Mouse (Mus musculus) 3T3-L1 (cell line): ENCODE measurements around the gene Tnf.

Source experiments
- DNase-seq: peaks from one replicate; pipeline ENCODE4 v3.0.0-alpha.2; 2015; ENCODE audit warnings: low read depth, low spot score

The Tnf gene

DNA sequence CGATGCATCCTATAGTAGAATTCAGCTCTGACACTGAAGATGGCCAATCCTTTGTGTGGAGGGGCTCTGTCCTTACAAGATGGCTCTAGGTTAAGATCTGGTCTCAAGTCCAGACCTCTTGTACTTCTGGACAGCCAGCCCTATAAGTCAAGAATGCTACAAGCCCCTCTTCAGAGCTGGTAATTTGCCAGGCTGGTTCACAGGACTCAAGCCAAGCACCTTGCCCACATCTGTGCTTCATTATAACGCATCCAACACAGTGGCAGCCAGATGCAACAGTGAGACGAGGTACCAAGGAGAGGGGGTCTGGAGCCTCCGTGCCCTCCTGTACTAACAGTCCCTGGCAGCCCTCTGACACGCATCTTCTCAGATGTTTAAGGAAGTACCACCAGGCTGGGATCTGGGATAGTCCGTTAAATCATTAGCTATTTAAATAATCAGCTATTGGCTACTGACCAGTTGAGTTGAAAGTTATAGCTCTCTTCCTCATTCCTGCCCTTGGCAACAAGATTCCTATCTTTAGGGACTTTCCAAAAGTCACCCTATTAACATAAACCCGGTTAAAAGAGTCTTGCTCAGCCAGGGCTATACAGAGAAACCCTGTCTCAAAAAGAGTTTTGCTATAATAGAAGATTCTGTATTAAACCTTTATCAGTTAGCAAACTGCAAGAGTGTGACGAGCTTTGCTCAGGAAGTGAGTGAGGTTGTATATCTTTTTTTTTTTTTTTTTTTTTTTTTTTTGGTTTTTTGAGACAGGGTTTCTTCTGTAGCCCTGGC is 27.4 kb downstream of the Tnf start:
- DNase-seq: peak; percentile 59

DNA sequence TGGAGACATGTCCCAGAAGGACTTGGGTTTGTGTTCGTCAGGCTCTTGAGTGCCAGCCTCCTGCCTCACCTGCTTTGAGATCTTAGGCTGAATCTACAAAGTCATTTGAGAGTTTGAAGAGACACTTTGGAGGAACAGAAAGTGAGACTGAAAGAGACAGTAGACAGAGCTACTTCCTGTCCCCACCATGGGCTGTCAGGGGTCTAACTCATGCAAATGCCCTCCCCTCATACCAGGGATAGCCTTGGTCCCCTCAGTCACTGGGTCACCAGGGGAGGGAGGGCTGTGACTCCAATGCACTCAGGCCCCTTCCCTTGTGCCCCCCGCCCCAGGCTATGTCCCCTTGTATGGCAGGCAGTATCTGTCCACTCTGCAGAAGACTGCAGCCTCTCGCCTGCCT is 28.5 kb downstream of the Tnf start:
- DNase-seq: no peak

DNA sequence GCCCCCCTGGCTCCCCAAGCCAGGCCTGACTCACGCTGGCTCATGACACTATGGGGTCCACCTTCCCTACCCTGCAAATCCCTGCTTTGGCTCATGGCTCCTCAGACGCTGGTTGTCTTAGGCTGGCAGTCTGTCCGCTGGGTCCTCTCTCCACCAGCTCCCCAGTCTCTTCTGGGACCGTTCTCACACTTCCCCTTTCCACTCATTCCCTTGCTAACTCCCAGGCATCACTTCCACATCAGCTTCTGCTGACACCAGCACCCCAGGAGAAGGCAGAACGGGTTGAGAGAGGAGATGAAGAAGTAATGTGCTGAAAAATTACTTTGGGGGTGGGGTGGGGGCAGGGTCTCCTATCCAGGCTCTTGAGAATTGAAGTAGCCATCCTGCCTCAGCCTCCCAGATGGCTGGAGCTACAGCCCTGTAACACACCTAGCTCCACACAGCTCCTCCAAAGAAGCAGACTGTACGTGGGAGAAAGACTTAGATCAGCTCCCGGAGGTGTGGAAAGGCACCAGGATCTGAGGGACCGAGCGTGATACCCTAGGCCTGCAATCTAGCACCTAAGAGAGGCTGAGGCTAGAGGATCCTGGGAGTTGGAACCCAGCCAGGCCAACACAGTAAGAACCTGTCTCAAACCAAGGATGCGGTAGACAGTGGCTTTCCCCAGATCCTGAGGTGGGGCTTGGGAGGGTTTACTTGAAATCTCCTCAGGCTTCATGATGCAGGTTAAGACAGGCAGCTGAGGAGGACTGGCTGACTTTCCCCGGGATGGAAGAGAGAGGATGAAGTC is 29.2 kb downstream of the Tnf start:
- DNase-seq: no peak

DNA sequence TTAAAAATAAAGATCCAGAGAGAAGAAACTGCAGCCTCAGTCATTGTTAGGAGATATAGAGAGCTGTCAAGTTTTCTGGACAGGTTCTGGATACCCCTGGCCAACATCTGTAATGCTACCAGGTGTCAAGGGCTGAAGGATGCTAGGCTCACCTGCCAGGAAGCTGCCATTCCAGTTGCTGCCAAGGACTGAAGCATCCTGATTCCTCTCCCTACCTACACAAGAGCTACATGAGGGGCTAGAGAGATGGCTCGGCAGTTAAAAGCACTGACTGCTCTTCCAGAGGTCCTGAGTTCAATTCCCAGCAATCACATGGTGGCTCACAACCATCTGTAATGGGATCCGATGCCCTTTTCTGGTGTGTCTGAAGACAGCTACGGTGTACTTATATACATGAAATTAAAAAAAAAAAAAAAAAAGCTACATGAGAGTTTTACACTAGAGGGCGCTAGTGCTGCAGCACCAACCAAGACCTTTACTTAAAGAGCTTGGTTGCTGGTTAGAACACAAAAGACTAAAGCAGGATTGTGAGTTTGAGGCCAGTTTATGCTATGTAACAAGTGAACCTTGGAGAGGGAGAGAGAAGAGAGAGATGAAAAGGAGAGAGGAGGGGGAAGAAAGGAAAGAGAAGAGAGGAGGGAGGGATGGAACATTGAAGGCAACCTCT is 33.1 kb downstream of the Tnf start:
- peak; percentile 83 for DNase-seq

- DNase-seq: no peak
These were observed 34.0 kb downstream of the Tnf start for GRCm38 (mm10) chr17:35167794-35168193.

DNA sequence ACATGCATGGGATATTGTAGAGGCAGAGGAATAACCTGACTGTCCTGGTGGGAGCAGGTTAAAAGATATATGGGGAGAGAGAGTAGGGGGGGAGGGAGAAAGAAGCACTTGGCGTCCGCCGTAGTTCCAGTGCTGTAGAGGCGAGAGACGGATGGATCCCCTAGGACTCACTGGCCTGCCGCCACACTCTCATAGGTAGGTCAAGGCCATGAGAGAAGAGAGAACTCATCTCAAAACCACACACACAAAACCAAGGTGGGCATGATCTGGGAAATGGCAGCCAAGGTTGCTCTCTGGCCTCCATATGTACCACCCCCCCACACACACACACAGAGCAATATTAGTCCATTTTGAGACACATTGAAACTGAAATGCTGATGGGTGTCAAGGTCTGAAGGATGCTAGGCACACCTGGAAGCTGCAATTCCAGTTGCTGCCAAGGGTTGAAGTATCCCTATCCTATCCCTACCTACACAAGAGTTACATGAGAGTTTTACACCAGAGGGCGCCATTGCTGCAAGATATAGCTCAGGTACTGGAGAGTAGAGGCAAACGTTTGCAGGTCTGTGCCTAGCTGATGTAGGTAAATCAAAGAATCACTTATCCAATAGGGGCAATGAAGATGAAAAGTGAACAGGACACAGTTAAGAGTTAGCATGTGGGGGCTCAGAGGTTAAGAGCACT is 35.3 kb downstream of the Tnf start:
- peak; percentile 88 for DNase-seq

DNA sequence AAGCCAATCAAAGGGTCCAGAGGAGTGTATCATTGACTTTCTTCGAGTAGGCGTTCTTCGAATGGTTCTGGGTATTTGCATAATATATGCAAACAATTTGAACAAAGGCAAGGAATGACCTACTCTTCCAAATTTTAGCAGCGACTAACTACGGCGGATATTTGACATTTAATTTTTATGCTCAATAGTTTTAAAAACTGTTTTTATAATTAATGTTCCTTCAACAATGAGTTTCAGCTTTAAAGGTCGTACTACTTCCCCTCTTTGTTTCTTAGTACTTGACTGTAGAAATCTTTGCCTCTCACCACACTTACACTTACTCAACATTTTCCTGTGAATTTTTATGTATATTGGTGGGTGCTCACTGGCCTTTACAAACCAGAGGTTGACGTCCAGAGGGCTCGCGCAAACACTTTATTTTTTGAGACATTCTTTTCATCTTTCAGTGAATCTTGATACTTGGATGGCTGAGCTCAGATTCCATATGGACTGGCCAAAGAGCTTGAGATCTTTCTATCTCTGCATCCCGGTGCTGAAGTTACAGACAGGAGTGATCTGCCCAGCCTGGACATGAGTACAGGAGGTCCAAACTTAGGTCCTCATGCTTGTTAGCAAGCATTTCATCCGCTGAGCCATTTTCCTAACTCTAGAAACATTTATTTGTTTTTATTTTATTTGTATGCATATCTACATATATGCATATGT is 36.2 kb downstream of the Tnf start:
- DNase-seq: peak; percentile 35

DNA sequence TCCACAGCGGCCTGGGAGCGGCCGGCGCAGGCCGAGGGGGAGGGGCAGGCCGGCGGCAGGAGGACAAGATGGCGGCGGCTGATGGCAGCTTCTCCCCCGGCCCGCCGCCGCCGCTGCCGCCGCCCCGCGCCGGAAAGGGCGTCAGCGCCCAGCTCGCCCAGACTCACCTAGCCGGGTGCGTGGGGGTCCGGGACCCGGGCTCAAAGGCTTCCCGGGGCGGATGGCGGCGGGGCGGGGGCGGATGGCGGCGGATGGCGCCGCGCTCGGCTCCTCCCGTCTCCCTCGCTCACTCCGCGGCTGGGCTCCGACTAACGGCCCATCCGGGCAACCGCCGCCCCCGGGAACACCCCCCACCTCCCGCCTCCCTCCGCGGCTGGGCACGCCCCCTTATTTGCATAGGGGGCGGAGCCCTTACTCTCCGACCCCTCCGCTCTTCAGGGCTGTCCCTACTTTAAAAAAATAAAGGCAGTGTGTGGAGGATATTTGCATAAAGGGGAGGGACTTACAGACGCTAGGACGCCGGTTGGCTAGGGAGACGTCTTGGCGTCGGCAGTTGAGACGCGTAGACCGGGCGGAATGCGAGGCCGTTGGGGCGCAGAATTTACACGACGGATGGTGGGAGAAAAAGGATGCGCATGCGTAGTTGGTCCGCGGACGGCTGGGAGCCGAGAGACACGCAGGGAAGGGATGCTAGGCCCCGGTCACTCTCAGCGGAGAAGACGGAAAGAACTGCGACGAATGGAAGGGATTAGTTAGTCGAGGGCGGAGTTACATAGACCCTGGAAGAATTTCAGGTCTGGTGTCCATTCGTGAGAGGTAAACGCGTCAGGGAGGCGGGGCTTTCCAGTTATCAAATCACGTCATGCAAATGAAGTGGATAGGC is 37.0 kb downstream of the Tnf start, which contains the start of gene Prrc2a:
Gene Prrc2a (minus strand): TSS at position 330 of the 883 bp plus-strand sequence.
- DNase-seq: peak; percentile 100

GRCm38 (mm10) chr17:35164218-35164567 is 37.6 kb downstream of the Tnf start:
- DNase-seq: peak; percentile 19

DNA sequence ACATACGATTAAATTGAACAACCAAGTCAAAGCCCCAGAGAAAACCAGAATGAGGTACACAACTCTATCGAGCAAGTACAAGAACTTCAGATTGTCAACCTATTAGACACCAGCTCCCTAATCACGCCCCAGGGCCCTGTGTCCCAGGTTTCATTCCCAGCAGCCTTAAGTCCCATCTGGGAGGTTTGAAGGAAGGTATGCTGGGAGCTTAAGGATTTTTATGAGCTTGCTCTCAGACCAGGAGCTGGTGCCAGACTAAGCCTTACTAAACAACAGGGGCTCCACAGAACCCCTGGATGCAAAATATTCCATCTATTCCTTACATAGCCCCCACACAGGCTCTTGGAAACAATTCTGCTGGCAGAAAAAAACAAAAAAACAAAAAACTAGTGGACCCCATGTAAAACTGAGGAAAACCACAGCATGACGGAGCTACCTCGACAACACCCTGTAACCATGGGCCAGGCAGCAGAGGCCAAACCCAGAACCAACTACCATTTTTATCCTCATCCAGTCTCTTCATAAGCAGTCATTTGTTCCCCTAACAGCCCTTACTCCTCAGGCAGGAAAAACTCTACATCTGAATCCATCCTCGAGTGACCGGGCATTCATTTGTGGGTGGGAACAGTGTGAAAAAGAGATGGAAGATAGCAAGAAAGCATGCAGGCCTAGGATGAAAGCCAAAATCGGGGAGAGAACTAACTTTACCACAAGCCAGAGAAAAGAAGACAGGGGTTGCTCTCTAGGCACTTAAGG is 38.3 kb downstream of the Tnf start:
- peak; percentile 49 for DNase-seq

GRCm38 (mm10) chr17:35162730-35163129 is 39.1 kb downstream of the Tnf start:
- peak; percentile 46 for DNase-seq

DNA sequence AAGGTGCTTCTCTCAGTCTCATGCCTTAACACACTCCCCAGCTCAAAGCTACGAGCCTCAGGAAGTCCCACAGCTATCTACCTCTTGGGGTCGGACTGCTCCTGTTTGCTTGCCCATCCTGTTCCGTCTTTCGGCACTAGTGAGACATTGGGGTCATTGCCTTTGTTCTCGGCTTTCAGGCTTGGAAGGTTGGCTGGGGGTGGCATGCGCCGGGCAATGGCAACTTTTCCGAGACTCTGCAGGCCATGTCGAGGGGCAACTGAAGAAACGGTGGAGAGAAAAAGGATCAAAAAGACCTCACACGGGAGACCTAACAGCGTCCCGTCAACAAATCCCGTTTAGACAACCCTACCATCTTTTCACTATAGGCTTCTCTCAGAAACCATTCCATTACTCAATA is 39.7 kb downstream of the Tnf start:
- no peak for DNase-seq

DNA sequence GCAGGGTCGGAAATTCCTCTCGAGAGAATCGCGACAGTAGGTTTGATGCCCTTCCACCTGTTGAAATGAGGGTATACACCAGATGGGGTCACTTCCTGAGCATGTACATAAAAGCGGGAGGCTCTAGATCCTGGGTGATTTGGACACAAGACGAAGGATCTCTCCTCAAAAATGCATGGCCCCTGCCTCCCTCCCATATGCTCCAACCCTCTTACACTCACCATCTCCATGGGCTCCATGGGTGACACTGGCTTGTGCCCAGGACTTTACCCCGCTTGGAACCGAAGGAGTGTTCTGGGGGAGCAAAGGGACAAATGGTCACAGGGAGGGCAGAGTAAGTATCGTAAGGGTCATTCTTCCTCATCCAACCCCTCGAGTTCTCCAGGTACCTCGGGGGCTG is 40.4 kb downstream of the Tnf start:
- DNase-seq: no peak

DNA sequence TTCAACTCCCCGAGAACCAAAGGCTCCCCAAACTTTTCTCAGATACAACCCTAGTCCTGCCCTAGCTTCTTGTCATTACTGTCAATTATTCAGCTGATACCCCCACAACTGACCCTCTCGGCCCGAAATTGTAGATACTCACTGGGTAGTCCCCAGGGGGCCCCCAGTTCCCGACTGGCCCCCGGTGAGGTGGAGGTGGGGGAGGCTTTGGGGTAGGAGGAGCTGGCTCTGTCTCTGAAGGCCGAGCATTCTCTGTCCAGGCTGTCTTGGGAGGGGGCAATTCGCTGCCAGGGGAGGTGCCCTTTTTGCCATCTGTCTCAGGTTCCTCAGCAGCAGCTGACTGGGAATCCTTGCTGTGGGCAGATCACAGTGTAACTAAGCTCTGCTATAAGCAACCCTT is 42.2 kb downstream of the Tnf start:
- DNase-seq: no peak

DNA sequence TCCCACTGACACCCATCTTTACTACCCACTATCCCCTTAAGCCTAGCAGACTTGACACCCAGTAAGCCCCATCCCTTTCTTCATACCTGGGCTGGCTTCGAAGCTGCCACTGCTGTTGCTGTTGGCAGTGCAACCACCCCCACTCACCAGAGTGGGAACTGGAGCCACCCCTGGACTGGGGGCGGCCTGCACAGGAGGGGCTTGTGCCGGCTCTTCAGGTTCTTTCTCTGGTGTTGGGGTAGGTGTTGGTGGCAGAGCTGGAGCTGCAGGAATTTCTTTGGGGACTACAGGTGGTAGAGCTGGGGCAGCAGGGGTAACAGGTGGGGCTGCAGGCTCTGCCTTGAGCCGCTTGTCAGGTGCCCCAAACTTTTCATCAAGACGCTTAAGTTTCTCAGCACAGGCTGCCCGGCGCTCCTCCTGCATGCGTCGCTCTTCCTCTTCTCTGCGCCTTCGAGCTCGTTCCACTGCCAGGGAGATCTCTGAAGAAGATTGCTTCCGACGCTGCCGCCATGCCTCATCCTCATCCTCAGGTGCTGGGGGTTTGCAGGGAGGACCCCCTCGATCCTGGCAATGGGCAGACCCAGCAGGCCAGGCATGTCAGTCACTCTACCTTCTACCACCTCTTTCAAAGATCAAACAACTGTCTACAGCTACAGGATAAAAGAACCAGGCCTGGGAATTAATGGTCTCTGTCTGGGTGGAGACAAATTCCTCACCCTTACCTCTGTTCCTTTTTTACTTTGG is 42.8 kb downstream of the Tnf start:
- DNase-seq: no peak

DNA sequence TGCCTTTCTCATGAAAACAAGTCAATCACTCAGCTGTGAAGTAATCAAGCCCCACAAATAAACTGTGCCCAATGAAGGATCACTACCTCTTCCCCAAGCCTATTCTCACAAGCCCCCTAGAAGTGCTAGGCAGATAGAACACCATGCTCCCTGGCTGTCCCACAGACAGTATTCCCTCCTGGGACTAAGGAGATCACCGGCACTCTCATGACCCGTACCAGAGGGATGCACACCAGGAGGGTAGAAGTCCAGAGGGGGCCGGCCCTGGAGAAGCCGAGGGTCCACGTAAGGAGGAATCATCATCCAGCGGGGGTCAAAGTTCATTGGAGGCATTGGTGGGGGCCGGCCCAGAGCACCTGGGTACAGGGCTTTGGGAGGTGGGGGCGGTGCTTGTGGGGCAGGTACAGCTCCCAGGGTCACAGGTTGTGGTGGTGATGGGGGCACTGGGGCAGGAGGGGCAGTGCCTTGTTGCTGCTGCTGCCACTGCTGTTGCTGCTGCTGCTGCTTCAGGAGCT is 44.1 kb downstream of the Tnf start:
- no peak for DNase-seq

DNA sequence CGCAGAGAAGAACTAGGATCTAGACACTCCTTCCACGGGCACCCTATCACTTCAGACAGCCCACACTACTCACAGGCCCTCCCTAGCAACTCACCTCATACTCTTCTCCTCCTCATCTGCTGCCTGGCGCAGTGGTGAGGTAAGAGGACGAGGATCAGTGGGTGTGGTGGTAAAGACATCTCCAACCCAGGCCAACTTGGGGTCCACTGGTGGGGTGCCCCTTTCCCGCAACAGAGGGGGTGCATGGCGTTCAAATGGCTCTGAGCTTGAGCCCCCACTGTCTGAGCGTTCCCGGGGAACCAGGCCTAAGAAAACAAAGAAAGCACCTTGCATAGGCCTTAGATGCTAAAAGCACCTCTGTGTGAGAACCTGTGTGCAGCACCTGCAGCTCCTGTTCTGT is 44.6 kb downstream of the Tnf start:
- DNase-seq: no peak

DNA sequence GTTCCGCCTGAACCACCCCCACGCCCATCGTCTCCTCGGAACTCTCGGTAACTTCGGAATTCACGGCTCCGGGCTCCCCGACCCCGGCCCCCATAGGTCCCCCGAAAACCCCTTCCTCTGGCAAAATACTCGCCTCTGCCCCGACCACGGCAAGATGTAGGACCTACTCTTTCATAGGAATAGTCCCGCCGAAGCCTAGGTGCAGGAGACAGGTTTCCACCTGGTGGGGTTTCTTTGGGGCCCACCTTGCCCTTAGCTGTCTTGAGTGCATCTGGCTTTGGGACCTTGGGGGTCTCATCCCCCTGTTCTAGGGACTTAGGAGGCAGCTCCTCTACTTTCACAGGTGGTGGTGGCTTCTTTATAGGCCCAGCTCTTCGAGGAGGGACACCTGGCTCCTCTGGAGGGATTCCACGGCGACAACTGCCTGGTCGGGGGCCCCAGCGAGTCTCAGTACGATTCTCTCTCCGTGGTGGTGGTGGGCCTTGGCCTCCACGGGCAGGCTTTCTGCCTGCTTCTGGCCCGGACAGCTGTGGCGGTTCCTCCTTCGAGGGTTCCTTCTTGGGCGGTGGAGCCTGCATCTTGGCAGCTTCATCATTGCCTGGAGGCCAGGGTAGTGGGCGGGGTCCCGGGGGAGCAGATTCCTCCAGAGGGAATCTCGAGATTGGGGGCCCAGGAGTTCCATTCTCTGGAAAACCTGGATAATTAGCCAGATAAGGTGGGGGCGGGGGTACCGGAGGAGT is 45.2 kb downstream of the Tnf start:
- no peak for DNase-seq
